Mouse (Mus musculus) intestine, embryonic 16.5 days (tissue): Measurements from ENCODE around the gene Med6. TPM values are rescaled to one million over a fixed set of nuclear protein-coding genes. Genes with fewer than 3 reads are reported as not detected.

Experiments
- polyA plus RNA-seq: library from polyadenylated mRNA; unstranded; fragments of >200 nt; fragmentation: Nextera tagmentation; extraction: Ambion mirVana; gene quantifications from 2 replicates; pipeline ENCODE4 v1.2.1, GENCODE M21; 2015

Gene Med6
- polyA plus RNA-seq, 1 experiment from 2014 or later = 57.8 TPM

Other genes starting within 250 kb of the Med6 start
- gene Gm4787, start 215.5 kb downstream of the Med6 start, polyA plus RNA-seq = 0.16 and 0.20 TPM in 2 replicates
- 0.56 and 0.67 TPM in 2 replicates for gene Adam4, start 173.1 kb downstream of the Med6 start, polyA plus RNA-seq
- gene Cox16, start 109.9 kb downstream of the Med6 start, polyA plus RNA-seq = 149 and 167 TPM in 2 replicates
- gene Gm20498, start 62.1 kb downstream of the Med6 start, polyA plus RNA-seq = 28.9 and 29.0 TPM in 2 replicates
- 41.5 and 42.1 TPM in 2 replicates for gene Synj2bp, start 62.1 kb downstream of the Med6 start, polyA plus RNA-seq
- gene Adam21, start 26.5 kb downstream of the Med6 start, polyA plus RNA-seq = 0.10 and 0.17 TPM in 2 replicates
- 1.5 TPM in 2 replicates for gene Ttc9, start 36.2 kb upstream of the Med6 start, polyA plus RNA-seq
- gene Map3k9, start 186.2 kb upstream of the Med6 start, polyA plus RNA-seq = 1.4 TPM in 2 replicates